Mouse (Mus musculus) bone marrow macrophage, adult 2 months (primary cell): ENCODE data around the gene Mael.

ENCODE experiments used
- CTCF ChIP-seq: IDR thresholded peaks from 2 replicates; pipeline ENCODE4 v1.5.1; 2012; ENCODE audit warnings: low read depth, mild to moderate bottlenecking, low read length, moderate library complexity
- POLR2A ChIP-seq: IDR thresholded peaks from 2 replicates; pipeline ENCODE4 v1.6.1; 2012; ENCODE audit warnings: mild to moderate bottlenecking, low read depth, low read length, borderline replicate concordance

DNA sequence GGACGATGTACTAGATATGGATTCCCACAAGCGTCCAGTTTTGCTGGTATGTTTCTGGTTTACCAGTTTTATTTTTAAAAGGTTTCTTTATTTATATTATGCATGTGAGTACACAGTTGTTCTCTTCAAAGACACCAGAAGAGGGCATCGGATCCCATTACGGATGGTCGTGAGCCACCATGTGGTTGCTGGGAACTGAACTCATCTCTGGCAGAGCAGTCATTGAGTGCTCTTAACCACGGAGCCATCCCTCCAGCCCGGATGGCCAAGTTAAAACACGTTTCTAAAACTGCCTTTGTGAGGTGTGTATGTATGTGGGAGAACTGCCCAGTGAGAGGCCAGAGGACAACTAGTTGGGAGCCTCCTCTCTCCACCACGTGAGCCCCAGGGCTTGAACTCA, 79.9 kb downstream of the Mael start:
- TF ChIP-seq CTCF, result no peak
- TF ChIP-seq POLR2A, result no peak
